Mouse (Mus musculus) lung, postnatal 25 days (tissue): ENCODE data around the gene Tmem274.
"Not testable (repeated sequence)": the region's sequence is repeated elsewhere in the genome, so short reads cannot be mapped to it uniquely, and the experiment has no call there.

Experiments
- DNase-seq: peaks from one replicate; pipeline ENCODE4 v3.0.0; 2022; ENCODE audit warnings: low spot score

The Tmem274 gene

DNA sequence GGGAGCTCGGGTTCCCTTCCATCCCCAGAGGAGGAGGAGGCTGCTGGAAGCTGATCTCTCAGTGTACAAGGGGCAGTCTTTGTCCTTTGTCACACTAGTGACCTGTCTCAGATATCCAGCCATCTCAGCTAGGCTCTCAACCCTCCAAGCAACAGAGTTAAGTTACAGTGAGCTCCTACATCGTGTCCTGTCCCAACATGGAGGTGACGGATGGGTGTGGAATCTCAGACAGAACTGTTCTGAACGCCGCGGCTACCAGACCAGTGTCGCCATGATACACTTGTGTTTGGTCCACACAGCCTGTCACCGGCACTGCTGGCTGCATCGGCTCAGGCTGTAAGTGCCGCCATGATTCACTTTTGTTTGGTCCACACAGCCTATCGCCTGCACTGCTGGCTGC is at the start of gene Tmem274:
Gene Tmem274, plus strand, starts transcription at position 301 of the 400 bp plus-strand sequence.
- no peak for DNase-seq

DNA sequence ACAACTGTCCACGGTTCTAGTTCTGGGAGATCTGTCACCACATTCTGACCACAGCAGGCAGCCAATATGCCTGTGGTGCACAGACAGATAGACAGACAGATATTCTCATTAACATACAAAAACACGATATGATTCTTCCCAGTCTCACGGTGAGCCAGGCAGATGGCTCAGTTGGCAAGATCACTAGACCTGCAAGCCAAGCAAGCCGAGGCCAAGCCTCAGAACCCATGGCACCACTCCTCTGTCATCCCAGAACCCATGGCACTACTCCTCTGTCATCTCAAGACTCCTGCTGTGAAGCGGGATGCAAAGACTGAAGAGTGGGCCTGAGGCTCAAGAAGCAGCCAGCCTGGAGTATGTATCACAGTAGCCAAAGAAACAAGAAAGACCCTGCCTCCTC is 47.6 kb upstream of the Tmem274 start:
- DNase-seq: no peak

DNA sequence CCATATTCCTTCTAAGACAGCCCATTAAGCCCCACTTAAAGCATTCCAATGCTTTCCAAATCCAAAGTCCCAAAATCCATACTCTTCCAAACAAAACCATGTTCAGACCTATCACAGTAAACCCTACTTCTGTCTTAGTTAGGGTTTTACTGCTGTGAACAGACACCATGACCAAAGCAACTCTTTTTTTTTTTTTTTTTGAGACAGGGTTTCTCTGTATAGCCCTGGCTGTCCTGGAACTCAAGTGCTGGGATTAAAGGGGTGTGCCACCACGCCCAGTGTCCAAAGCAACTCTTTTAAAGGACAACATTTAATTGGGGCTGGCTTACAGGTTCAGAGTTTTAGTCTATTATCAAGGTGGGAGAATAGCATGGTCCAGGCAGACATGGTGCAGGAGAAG is 45.3 kb upstream of the Tmem274 start:
- not testable (repeated sequence) for DNase-seq

DNA sequence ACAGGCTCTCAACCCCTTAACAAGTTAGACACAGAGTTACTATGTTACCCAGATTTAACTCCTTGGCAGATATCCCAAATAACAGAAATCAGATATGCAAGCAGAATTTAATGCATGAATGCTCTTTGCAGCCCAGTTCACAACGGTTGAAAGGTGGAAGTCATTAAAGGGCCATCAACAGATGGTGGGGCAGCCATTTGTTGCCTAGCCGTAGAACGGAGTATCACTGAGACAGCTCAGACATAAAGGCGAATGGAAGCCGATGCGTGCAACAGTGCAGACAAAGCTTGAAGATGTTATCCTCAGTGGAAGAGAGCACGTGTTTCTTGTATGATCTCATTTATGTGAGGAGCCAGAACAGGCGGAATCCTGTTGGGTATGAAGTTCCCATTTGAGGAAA is 36.6 kb upstream of the Tmem274 start:
- no peak for DNase-seq

DNA sequence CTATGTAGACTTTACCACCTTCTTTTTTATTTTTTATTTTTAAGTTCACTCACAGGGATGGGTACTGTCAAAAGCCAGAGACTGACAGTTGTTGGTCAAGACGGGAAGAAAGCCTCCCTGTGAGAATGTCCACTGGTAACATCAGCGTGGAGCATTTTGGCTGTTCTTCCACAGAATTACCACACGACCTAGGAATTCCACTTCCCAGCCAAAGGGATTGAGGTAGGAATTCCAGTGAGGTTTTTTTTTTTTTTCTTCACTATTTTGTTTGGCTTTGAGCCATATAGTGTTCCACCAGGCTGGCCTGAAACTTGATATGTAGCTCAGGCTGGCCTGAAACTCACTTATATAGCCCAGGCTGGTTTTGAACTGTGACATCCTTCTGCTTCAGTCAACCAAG is 34.7 kb upstream of the Tmem274 start:
- peak; percentile 43 for DNase-seq

DNA sequence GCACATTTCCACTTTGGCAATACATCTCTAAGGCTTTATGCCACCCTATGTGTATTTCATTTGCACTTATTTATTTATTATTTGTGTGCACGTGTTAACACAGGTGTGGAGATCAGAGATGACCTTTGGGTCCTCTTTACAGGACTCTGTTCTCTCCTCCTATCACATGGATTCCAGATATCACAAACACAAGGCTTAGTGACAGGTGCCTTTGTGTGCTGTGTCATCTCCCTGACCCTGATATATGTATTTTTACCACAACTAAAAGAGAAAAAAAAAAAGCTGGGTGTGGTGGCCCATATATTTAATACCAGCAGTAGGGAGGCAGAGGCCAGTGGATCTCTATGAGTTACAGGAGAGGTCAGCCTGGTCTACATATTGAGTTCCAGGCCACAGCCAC is 32.7 kb upstream of the Tmem274 start:
- DNase-seq: no peak

DNA sequence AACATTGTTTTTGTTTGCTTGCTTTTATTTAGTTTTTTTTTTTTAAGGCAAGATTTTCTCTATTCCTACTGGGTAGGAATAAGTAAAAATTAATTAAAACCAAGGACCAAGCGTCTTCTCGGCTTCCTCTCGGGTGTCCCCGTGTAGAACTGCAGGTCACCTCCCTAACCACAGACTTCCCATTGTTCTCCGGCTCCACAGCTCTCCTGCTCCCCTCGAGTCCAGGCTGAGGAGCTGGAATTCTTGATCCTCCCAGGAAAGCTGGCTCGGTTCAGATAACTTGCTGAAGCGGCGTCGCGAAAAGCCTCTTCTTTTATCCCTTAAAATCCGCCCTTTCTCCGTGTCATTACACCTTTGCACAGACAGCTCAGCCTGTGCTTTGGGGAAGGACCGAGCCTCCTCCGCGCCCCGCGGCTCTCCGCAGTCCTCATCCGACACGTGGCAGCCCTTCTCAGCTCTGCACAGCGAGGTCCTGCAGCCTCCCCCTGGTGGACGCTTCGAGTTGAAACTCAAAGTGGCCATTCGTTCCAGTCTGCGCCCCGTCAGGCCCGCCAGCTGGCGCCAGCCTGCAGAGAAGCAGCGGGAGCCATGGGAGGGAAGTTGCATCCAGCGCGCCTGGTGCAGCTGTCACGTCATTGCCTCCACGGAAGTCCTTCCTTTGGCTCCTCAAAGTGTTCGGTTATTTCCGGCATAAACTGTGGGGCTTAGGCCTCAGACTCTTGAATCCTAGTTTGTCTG is 32.0 kb upstream of the Tmem274 start:
- peak; percentile 93 for DNase-seq

DNA sequence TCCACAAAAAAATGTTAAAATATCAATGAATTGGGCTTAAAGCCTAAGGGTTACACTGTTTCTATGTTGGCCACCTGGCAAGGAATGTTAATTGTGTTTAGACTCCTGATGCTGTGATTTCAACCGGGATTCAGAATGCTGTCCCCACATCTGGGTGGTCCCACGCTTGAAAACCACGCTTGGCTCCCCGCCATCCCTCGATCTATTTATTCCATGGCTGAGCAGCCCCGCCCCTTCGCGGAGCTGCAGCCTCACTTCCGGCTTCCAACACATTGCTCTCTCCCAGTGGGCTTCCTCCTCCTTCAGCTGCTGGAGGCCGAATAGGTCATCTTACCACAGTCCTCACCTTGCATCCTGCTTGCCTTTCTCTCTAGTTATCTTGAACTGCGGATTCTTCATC is 31.3 kb upstream of the Tmem274 start:
- peak; percentile 23 for DNase-seq

DNA sequence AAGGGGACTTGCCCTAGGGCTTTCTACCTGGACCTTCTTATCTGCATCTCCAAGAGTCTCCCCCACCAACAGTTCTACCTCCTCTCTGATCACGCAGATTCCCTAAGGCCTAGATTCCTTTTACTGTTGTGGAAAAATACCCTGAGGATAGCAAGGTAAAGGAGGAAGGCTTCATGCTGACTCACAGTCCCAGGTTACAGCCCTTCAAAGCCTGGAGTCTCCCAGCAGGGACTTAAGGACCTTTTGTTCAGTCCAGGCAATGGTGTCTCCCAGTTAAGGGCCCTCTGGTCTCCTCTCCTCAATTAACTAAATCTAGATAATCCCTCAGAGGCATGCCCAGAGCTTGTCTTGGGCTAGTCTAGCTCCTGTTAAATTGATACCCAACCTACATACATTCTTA is 30.9 kb upstream of the Tmem274 start:
- no peak for DNase-seq

DNA sequence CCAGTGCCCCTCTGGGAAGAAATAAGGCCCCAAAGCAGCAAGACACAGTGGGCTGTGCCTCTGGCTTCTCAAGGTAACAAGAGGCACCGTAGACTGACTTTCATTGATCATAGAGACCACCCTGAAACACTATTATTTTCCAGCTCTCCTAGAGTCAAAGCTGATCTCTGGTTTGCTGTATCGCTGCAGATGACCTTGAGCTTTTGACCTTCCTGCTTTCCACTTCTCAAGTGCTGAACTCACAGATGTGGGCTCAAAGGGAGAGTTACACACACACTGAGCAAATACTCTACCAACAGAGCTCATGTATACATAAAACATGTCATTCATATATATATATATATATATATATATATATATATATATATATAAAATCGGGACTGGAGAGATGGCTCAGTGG is 26.5 kb upstream of the Tmem274 start:
- DNase-seq: no peak

DNA sequence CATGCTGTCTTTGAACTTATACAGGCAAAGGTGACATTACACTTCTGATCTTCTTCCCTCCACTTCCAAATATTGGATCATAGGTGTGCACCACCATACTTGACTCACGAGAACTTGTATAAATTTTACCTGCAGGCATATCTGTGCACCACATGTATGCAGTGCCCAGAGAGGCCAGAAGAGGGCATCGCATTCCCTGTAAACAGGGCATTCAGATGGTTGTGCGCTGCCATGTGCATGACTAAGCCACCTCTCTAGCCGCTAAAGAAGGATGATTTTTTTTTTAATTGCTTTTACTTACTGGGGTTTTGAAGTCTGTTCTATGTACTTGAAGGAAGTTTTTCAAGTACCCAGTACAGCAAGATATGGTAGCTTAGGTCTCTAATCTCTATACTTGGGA is 23.5 kb upstream of the Tmem274 start:
- no peak for DNase-seq

DNA sequence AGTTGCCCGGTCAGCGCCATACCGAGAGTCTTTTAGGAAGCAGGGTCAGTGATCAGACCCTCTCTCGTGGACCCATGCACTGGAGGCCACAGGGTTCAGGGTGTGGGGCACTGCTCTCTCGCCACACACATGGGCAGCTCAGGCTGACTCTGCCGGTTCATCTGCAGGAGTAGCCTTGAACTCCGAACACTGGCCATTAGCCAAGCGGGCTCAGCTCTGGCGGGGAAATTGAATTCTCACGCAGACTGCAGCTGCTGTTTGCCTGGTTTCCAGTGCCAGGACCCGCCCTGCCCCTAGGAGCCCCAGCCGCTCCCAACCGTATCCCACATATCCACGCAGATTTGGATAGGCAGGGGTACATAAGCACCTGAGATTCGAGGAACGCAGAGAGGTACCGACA is 22.9 kb upstream of the Tmem274 start:
- no peak for DNase-seq

DNA sequence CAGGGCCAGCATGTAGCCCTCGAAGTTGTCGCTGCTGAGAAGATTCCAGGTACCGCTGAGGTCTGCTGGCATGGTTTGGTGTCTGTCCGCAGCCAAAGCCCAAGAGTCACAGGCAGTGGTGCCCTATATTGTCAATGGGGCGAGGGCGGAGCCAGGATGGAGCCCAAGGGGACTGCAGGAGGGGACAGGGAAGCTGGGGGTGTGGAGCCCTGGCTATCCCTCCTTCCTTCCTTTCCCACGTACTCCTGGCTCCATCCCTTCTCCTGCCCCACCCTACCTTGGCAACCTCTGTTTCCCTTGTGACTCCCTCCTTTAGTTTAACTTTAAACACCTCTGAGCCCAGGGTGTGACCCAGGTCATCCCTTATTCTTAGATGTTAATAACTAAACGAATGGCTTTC is 22.3 kb upstream of the Tmem274 start, which contains the start of gene Rbp7:
Gene Rbp7, minus strand, starts transcription at position 100 of the 400 bp plus-strand sequence.
- DNase-seq: no peak

DNA sequence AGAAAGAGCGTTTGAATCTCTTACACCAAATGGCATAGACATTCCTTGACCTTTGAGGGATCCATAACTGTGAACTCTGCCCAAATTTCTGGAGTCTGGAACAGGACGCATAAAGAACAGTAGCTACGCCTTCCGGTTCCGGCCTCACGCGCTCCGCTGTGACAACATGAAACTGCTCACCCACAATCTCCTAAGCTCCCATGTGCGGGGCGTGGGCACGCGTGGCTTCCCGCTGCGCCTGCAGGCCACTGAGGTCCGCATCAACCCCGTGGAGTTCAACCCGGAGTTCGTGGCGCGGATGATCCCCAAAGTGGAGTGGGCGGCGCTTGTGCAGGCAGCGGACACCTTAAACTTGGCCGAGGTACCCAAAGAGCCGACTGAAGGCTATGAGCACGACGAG is 20.0 kb upstream of the Tmem274 start:
- DNase-seq: not testable (repeated sequence)

DNA sequence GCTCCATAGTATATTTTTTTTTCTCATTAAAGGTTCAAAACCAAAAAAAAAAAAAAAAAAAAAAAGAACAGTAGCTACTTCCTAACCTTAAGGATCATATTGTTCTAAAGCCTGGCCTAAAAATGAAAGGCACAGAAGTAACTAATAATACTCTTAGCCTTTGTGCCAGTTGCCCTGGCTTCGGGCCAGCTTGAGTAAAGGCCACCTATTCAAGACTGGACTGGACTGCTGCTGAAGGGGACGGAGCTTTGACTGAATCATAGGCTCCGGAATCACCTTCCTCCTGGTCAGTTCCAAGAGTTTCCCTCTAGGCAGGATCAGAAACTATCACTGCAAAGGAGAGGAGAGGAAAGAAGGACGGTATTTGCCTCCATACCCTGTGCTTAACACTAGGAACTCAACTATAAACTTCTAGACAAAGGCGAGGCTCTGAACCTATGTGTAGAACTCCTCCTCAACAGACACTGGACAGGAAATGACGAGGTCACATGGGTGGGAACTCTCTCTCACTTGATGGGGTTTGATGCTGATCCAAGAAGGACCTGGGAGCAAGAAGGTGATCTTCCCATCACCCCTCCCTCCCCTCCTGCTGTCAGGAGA is 19.2 kb upstream of the Tmem274 start:
- DNase-seq: no peak

DNA sequence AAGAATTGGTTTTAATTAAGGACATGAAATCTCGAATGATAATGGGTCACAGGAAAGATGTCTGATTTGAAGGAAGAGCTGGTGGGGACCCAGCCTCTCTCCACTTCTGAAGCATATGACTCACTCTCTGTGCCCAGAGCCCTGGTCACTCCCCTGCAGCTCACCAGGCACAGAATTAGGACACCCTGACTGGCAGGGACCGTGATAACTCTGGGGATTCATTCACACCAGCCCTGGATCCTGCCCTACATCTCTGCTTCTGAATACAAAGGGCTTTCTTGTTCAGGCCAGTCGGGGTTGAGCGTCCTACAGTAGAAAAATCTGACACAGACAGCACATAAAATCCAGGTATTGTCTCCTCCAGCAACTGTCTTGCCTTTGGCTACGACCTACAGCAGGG is 18.7 kb upstream of the Tmem274 start:
- no peak for DNase-seq

DNA sequence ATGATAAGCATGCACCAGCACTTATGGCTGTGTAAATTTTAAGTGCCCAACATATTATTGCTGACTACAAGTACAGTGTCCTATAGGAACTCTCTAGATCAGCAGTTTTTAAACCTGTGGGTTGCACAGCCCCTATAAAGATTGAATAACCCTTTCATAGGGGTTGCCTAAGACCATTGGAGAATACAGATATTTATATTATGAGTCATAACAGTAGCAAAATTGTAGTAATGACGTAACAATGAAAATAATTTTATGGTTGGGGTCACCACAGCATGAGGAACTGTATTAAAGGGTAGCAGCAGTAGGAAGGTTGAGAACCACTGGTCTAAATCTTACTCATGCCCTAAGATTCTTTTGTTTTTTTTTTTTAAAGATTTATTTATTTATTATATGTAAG is 17.8 kb upstream of the Tmem274 start:
- DNase-seq: no peak

DNA sequence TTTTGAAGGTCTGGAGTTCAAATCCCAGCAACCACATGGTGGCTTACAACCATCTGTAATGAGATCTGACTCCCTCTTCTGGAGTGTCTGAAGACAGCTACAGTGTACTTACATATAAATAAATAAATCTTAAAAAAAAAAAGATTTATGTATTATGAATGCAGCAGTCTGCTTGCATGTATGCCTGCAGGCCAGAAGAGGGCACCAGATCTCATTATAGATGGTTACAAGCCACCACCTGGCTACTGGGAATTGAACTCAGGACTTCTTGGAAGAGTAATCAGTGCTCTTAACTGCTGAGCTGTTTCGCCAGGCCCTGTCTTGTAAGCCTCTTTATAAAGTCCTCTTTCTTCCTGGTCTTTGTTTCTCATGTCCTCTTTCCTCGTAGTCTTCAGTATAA is 16.7 kb upstream of the Tmem274 start:
- DNase-seq: not testable (repeated sequence)

DNA sequence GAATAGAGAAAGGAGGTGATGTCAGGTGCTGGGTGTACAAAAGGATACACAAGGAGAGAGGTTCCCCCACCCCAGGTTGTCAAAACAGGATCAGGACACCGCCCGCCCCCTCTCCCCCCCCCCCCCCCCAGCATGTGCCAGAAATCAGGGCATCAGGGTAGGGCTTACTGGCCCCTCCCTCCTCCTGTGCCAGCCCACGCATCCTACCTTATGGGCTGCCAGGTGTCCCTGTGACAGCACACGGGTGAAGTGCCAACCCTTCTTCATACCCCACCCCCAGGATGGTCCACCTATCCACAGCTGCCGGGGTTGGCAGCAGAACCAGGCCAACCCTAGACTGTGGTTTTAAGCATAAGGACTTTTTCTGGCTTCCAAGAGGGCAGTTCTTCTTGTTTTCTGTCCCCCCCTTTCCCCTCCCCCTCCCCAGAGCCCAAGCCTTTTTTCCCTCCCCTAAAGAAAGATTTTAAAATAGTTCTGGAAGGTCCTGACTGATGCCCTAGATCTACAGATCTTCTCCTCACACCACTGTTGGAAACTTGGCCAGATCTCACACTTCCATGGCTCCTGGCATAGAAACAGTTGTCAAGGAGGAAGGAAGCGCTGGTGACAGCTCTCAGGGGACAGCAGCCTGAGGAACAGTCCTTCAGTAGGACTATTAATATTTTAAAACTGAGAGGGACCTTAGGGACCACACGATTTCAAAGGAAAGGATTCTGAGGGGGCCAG is 15.4 kb upstream of the Tmem274 start:
- DNase-seq: no peak

DNA sequence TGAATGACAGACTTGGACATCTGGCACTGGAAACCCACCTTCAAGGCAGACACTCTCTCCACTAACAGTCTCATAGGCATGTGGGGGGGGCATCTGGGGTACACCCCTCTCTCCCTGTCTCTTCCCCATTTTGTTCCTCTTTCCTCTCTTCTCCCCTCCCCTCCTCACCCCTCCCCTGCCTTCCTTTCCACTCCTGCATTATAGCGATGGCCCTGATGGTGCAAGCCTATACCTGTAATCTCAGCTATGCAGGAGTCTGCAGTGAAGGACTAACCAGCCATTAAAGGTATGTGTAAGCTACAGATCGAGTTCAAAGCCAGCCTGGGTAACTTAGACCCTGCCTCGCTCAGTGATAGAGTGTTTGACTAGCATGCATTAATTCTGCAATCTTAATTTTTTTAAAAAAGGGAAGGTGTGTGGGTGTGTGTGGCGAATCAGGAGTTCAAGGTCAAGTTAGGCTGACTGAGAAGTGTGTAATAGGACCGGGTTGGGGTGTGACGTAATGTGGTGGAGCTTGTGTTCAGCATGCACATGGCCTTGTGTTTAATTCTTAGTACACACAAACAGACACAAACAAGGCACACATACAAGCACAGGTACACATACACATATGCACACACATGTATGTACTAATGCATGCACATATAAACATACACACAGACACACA is 14.7 kb upstream of the Tmem274 start:
- no peak for DNase-seq

DNA sequence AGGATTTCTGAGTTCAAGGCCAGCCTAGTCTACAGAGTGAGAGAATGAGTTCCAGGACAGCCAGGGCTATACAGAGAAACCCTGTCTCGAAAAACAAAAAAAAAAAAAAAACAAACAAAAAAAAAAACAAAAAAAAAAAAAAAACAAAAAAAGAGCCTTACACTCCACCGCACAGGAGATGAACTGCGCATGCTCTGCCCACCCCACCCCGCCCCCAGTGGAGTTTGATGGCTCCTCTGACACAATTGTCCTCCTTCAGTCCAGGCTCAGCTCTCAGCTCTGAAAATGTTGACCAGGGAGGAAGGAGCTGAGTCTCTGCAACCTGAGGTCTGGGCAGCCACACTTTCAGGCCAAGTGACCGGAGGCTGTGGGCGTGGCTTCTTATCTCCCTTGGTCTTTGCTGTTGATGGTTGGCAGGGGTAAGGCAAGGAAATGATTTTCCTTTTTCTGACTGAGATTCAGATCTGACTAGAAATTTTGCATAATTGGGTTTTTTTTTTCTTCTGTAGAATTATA is 13.7 kb upstream of the Tmem274 start:
- DNase-seq: no peak

DNA sequence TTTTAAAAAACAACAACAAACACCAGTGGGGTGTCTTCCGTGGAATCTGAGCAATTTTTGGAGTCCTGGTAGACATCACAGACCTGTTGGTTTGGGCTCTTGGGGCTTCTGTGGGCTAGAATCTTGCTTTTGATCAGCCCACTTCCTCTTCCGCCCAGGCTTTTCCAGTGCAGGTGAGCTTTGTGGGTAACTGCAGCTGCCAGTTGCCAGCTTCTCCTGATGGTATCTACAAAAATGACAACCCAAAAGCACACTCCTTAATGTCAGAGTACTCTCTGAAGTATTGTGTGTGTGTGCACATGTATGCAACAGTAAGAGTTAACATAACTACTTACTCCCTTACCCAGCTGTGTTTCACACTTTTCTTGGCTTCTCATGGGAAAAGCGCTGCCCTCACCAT is 7.6 kb upstream of the Tmem274 start:
- peak; percentile 17 for DNase-seq

DNA sequence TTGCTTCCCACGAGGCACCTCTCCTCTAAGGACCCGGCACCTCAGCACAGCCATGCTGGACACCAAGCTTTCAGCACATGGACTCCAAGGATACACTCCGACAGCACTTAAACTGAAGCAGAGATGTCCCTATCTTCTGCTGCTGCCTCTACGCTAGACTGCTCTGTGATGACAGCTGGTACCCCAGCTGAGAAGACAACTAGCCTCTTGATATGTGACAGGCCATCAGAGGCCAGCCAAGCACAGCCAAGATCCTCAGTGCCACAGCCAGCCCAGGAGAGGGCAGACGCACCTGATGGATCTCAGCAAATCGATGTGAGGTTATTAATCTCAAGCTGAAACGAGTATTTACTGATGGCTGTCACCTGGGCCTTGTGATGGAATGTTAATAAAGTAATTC is 2.1 kb upstream of the Tmem274 start:
- no peak for DNase-seq
